Comparison of ENCODE assay signal across 30 mouse cellular contexts in the genomic region with DNA sequence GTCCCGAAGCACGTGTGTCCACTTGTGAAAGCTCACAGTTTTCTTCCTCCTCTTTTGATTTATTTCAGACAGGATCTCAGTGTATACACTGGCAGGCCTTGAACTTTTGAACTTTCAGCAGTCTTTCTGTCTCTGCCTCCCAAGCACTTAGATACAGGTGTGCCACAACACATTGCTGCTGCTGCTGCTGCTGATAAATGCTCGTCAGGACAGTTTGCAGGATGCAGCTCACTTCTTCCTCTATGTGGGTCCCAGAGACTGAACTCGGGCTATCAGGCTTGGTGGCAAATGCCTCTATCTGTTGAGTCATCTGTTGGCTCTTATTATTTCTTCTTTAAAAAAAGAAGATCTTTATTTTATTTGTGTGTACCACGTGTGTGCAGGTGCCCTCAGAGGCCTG.
"Had no signal": no experiment of that assay in that cellular context is flagged by ENCODE, and none has a peak within 500 bp of the region (broad histone marks: within the 10 kb centered on the region; RNA-seq: fewer than 3 reads in every experiment).

No protein-coding gene starts in this region.

- H3K4me3 ChIP-seq: heart, embryonic 12.5 days; heart, embryonic 13.5 days; heart, embryonic 15.5 days; hindbrain, embryonic 10.5 days; hindbrain, embryonic 12.5 days; hindbrain, embryonic 13.5 days; hindbrain, embryonic 15.5 days; intestine, embryonic 15.5 days; kidney, embryonic 15.5 days; layer of hippocampus, adult 2 months; left cerebral cortex, adult 2 months had no signal

- H3K27ac ChIP-seq: heart, embryonic 13.5 days; heart, embryonic 15.5 days; hindbrain, embryonic 10.5 days; hindbrain, embryonic 12.5 days; hindbrain, embryonic 13.5 days; hindbrain, embryonic 14.5 days; hindbrain, embryonic 15.5 days; hindbrain, postnatal 0 days; intestine, embryonic 15.5 days; kidney, embryonic 15.5 days; kidney, postnatal 0 days; layer of hippocampus, adult 2 months; left cerebral cortex, adult 2 months had no signal

- H3K9me3 ChIP-seq: heart, embryonic 12.5 days; heart, embryonic 13.5 days; heart, embryonic 15.5 days; hindbrain, embryonic 10.5 days; hindbrain, embryonic 15.5 days; intestine, embryonic 15.5 days; kidney, embryonic 15.5 days had no signal

- H3K36me3 ChIP-seq: hindbrain, embryonic 15.5 days; intestine, embryonic 15.5 days had no signal

- H3K27me3 ChIP-seq: heart, embryonic 12.5 days; heart, embryonic 13.5 days; heart, embryonic 15.5 days; hindbrain, embryonic 12.5 days; hindbrain, embryonic 13.5 days; hindbrain, embryonic 15.5 days; intestine, embryonic 15.5 days; kidney, embryonic 15.5 days had no signal

- H3K4me1 ChIP-seq: hindbrain, embryonic 10.5 days; hindbrain, embryonic 15.5 days; intestine, embryonic 15.5 days had no signal

- DNase-seq: heart, postnatal 10 days; heart, postnatal 14 days; heart, postnatal 36 days; heart, postnatal 4 days; kidney, adult 11 months; kidney, adult 18-20 months; kidney, adult 2 months; kidney, adult 8-10 months; kidney, adult 9 months; kidney, postnatal 10 days; kidney, postnatal 14 days; kidney, postnatal 25 days; kidney, postnatal 36 days; kidney, postnatal 4 days; layer of hippocampus, adult 9-11 months; layer of hippocampus, postnatal 36 days had no signal

- H3K9ac ChIP-seq: heart, embryonic 12.5 days; heart, embryonic 13.5 days; heart, embryonic 15.5 days; hindbrain, embryonic 12.5 days; hindbrain, embryonic 13.5 days; hindbrain, embryonic 14.5 days; hindbrain, embryonic 15.5 days; intestine, embryonic 15.5 days; kidney, embryonic 15.5 days had no signal
